Mouse (Mus musculus) adrenal gland, adult 2 months (tissue): ENCODE data around the gene Gimap7. TPM values are rescaled to one million over a fixed set of nuclear protein-coding genes. Genes with fewer than 3 reads are reported as not detected.

Experiments used
- DNase-seq: peaks from one replicate; pipeline ENCODE4 v3.0.0; 2021
- polyA plus RNA-seq: library from polyadenylated mRNA; depleted of rRNA; stranded (reverse); fragments of >200 nt; gene quantifications from 2 replicates; pipeline ENCODE4 v1.2.3, GENCODE M21; 2012
- total RNA-seq, 2 experiments: library from RNA; stranded (reverse); gene quantifications; 2 replicates each; pipeline ENCODE4 v1.2.3; 2021

Gimap7 gene
- total and polyA plus RNA-seq, 3 experiments: 0.37 to 0.66 TPM; not detected in 1

DNA sequence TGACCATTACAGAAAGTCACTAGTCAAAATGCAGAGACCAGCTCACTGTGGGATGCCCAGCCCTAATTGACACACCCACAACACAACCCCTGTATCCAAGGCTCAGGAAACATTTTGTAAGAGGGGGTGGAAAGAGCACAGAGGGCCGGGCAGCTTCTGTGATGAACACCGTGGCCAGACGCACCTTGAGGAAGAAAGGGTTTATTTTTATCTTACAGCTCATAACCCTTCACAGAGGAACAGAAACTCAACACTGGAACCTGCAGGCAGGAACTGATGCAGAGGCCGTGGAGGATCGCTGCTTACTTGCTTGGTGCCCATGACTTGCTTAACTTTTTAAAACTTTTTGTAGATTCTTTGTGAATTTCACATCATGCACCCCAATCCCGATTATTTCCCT is 25.5 kb upstream of the Gimap7 start:
- DNase-seq: no peak

DNA sequence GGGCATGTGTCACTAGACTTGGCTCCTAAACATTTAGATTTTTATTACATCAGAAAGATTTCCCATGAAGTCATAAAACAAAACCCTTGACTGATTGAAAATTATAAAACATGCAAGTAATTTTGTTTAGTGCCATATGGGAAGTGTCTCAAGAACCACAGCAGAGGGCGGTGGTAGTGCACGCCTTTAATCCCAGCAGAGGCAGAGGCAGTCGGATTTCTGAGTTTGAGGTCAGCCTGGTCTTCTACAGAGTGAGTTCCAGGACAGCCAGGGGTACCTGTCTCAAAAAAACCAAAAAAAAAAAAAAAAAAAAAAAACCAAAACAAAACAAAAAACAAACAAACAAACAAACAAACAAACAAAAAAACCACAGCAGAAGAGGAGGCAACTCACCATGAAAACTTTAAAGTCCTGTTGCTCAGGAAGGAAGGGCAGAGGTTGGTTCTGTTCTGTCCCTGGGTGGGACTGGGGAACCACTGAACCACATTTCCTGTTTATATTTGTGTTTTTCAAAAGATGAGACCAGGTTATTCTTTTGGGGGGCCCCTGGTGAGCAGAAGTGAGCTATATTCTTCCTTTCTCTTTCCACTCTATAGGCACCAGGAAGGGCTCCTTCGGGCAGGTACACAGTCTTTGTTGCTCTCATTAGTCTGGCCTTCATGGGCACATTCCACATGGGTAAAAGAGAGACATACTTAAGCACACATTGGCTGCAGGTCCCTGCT is 21.4 kb upstream of the Gimap7 start:
- DNase-seq: no peak

GRCm38 (mm10) chr6:48697555-48697930 is 20.9 kb upstream of the Gimap7 start:
- no peak for DNase-seq

- DNase-seq: no peak
Measured at GRCm38 (mm10) chr6:48698066-48698856, 20.2 kb upstream of the Gimap7 start.

- no peak for DNase-seq
Measured at GRCm38 (mm10) chr6:48698888-48699287, 19.5 kb upstream of the Gimap7 start.

DNA sequence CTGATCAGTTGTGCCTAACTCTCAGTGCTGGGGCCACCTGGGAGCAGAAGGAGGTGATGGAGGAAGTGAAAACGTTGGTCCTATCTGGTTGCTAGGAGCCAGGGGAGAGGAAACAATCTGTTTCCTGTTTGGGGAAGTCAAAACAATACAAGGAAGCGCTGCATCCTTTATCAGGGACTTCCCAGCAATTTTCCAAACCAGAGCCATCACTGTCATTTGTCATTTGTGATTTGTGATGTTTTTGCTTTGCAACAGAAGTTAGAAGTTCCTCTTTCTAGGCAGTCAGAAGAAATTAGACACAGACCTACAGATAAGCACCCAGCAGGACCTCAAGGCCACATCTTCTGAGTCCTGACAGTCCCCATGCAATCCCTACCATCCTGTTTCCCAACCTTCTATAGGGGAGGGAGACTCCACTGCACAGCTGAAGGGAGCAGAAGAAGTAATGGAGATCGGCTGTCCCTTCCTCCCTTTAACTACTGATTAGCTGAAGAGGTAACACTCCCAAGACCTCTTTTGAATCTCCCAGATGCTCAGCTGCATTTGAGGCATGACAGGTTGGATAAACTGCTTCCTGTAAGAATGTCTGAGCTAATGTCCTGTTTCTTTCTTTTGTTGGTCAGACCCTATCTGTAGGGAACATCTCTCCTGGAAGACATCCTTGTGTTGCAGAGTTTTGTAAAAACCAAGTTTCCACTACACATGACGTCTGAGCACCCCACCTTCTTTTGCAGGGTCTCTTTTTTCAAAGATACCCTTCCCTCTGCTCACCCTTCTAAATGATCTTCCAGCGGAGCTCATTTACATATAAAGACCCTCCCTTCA is 18.0 kb upstream of the Gimap7 start:
- DNase-seq: peak; percentile 37

DNA sequence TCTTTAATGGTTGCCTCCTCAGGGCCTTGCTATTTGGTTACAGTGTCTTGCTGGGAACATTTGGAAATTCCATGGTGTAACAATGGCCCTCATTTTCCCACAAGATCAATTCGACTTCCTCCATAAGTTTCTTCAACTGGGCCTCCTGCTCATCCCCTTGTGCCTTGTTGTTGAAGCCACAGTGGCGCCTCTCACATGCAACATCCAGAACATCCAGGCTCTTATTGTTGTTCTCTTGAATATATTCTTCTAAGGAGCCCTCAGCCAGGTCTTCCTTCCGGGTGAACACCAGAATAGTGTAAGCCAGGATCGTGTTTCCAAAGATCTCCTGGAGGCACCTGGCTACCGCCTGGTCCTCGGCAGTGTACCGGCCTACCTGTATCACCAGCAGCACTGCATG is 16.3 kb upstream of the Gimap7 start:
- DNase-seq: no peak

DNA sequence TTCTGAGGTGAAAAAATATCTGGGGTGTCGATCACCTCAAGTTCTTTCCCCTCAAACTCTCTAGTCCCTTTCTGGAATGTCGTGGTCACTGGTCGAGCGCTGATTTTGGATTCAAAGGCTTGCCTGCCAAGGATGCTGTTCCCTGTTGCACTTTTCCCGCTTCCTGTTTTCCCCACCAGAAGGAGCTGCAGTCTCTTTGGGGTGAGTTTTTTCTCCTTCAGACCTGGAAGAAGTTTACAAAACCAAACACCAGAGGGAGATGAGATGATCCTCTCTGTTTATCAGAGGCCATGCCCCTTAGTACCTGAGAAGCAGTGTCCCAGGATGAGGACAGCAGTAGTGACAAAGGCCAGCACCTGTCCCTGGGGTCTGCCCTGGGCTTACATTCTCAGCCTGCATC is 15.8 kb upstream of the Gimap7 start:
- DNase-seq: no peak

GRCm38 (mm10) chr6:48704146-48704545 is 14.3 kb upstream of the Gimap7 start:
- DNase-seq: no peak

DNA sequence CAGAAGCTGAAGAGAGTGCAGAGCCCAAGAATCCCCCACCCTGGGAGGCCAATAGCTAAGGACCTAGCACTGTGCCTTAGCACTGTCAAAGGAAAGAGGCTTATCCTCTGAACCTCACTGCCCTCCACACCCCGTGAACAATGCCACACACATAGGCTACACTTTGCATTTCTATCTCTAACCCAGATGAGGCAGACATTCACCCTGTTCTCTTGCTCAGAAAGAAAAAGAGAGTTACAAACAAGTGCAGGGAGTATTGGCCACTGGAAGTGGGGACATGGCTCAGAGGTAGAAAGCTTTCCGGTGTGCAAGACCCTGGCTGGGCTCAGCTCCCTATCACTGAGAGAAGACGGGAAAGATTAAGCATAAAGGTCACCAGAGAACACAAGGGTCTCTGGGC is 12.3 kb upstream of the Gimap7 start:
- DNase-seq: no peak

DNA sequence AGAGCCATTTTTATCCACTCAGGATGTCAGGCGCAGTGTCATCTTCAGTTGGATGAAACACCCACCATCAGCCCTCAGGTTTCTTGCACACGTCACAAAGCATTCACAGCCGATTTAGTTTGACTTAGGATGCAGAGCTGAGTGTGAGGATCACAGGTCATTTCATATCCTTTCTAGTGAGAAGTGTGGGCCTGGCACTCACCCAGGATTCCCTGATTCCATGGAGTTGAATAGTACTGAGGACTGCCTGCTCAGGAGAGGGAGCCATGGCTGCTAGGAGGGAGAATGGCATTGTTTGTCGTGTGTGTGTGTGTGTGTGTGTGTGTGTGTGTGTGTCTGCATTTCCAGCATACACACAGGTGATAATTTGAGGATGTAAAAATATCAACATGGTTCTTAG is 1.9 kb downstream of the Gimap7 start:
- no peak for DNase-seq

GRCm38 (mm10) chr6:48723468-48723867 is 5.0 kb downstream of the Gimap7 start:
- DNase-seq: no peak

DNA sequence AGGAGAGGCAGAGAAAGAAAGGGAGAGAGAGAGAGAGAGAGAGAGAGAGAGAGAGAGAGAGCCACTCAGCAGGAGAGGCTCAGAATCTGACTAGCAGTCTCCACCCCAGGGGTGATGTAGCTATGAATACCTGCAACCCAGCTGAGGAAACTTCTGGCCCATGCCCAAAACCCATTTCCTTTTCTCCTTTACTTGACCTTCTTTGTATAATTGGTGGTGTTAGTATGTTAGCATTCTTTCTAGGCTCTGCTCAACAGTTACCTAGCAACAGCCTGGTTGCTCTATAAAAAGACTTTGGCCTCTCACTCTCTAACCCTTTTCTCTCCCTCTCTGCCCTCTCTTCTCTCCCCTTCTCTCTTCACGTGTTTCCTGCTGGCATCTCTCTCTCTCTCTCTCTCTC is 7.1 kb downstream of the Gimap7 start:
- peak; percentile 60 for DNase-seq

GRCm38 (mm10) chr6:48727761-48728160 is 9.3 kb downstream of the Gimap7 start:
- no peak for DNase-seq

GRCm38 (mm10) chr6:48732864-48733304 is 14.5 kb downstream of the Gimap7 start:
- no peak for DNase-seq

GRCm38 (mm10) chr6:48733660-48734059 is 15.2 kb downstream of the Gimap7 start:
- no peak for DNase-seq

DNA sequence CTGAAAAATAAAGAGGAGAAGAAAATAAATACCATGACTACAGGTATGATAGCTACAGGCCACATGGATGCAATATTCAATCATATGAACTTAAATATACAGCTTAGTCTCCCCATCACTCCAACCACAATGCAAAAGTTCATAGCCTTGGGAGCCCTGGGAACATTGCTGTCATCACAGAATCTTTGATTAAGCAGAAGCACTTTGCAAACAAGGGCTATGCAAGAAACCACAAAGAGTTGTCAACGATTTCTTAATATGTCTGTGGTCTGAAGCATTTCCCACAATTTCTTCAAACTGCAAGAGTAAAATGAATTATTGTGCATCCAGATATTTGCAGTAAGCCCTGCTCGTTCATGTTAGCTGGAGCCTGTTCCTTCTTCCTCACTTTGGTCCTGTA is 18.6 kb downstream of the Gimap7 start:
- DNase-seq: no peak

DNA sequence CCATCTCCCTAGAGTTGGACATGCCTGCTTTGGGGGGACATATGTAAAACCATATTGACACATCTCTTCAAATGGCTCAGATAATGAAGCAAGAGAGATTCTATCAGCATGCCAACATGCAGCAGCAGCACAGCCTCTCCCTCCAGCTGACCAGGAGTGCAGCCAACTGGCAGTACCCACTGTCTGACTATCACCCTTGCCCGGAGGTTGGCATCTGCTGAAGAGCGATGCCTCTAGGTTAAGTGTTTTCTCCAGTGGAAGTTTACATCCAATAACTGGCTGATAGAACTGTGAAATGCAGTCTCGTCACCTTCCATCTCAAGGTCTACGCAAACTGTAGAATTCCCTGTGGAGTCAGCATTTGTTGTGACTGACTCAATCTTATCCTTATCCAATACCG is 19.3 kb downstream of the Gimap7 start:
- DNase-seq: no peak

- peak; percentile 36 for DNase-seq
Measured at GRCm38 (mm10) chr6:48738961-48739779, 20.7 kb downstream of the Gimap7 start, which contains the start of gene Gimap1. TSS of gene Gimap1 (plus strand) at chr6:48739054.

GRCm38 (mm10) chr6:48739780-48740055 is 21.3 kb downstream of the Gimap7 start:
- DNase-seq: no peak

DNA sequence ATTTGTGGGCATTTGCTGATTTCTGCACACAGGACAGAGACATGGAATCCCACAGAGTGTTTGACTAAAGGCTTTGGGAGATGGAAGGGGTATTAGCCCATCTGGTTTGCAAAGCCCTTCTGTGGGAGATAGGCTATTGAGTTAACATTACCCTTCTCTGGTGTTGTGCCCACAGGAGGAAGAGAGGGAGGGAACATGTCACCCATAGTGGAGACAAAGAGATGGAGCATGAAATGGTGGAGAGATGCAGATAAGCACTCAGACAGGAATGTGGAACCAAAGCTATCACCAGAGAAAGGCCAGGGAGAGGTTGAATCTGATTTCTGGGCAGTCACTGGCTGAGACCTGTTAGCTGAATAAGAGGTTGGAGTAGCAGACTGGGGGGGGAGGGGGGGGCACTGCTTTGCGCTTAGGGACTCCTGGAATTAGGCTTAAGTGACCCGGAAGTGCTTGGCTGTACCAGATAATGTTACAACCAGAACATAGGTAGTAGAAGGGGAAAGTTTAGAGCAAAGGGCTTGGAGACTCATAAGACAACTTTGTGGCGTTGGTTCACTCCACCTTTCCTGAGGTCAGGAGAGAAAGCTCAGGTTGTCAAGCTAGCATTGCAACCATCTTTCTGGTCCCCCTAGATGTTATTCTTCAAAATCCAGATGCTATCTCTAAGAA is 22.2 kb downstream of the Gimap7 start:
- no peak for DNase-seq
